Mouse (Mus musculus) myocyte (in vitro differentiated cells): ENCODE data around the gene Xk. TPM values are rescaled to one million over a fixed set of nuclear protein-coding genes. Genes with fewer than 3 reads are reported as not detected.
"Not testable (repeated sequence)": the region's sequence is repeated elsewhere in the genome, so short reads cannot be mapped to it uniquely, and the experiment has no call there.

Experiments
- H3K27me3 ChIP-seq: one replicate; pipeline ENCODE4 v1.6.1; 2011; ENCODE audit not compliant: control insufficient read depth, insufficient read depth, insufficient read length
- H3K36me3 ChIP-seq: one replicate; pipeline ENCODE4 v1.6.1; 2011; ENCODE audit not compliant: control insufficient read depth, insufficient read depth
- H3K4me2 ChIP-seq: one replicate; pipeline ENCODE4 v1.6.1; 2011; ENCODE audit warnings: low read depth, control low read depth
- H3K4me3 ChIP-seq: one replicate; pipeline ENCODE4 v1.5.1; 2011; ENCODE audit warnings: mild to moderate bottlenecking, control low read depth, moderate library complexity
- H3K79me2 ChIP-seq: one replicate; pipeline ENCODE4 v1.6.1; 2011; ENCODE audit not compliant: control insufficient read depth, insufficient read depth
- H3ac ChIP-seq: one replicate; pipeline ENCODE4 v1.6.1; 2011; ENCODE audit not compliant: control insufficient read depth, insufficient read length
- CEBPB ChIP-seq: IDR thresholded peaks from 2 replicates; pipeline ENCODE4 v1.6.1; 2011; ENCODE audit warnings: mild to moderate bottlenecking, moderate library complexity; ENCODE audit not compliant: poor library complexity, insufficient read depth, severe bottlenecking
- E2F4 ChIP-seq: IDR thresholded peaks from one replicate; pipeline ENCODE4 v1.6.1; 2011; ENCODE audit warnings: mild to moderate bottlenecking, control low read depth, moderate library complexity; ENCODE audit not compliant: insufficient read depth
- MAX ChIP-seq: IDR thresholded peaks from one replicate; pipeline ENCODE4 v1.6.1; 2011; ENCODE audit warnings: low read depth, mild to moderate bottlenecking, control low read depth
- MYOD1 ChIP-seq, 3 experiments: IDR thresholded peaks; one replicate each; pipeline ENCODE4 v1.6.1; 2011; ENCODE audit warnings: control low read depth in 2 of 3, low read depth in 2 of 3, mild to moderate bottlenecking in 2 of 3, moderate library complexity in 1 of 3; ENCODE audit not compliant: insufficient read length in 2 of 3, control insufficient read depth in 1 of 3
- MYOG ChIP-seq, 3 experiments: IDR thresholded peaks; one replicate each; pipeline ENCODE4 v1.6.1; 2011; ENCODE audit warnings: control low read depth in 2 of 3, low read depth in 2 of 3, mild to moderate bottlenecking in 2 of 3; ENCODE audit not compliant: insufficient read length in 2 of 3, control insufficient read depth in 1 of 3, insufficient read depth in 1 of 3
- POLR2A ChIP-seq: IDR thresholded peaks from one replicate; pipeline ENCODE4 v1.6.1; 2011; ENCODE audit warnings: low read depth, mild to moderate bottlenecking, control low read depth, moderate library complexity; ENCODE audit not compliant: insufficient read length
- POLR2AphosphoS2 ChIP-seq: IDR thresholded peaks from one replicate; pipeline ENCODE4 v1.6.1; 2011; ENCODE audit warnings: low read depth, control low read depth; ENCODE audit not compliant: insufficient read length
- REST ChIP-seq: IDR thresholded peaks from one replicate; pipeline ENCODE4 v1.6.1; 2011; ENCODE audit warnings: mild to moderate bottlenecking, control low read depth, moderate library complexity; ENCODE audit not compliant: insufficient read depth, insufficient read length
- SRF ChIP-seq: IDR thresholded peaks from one replicate; pipeline ENCODE4 v1.6.1; 2011; ENCODE audit warnings: low read depth; ENCODE audit not compliant: control insufficient read depth, insufficient read length
- TCF12 ChIP-seq: IDR thresholded peaks from one replicate; pipeline ENCODE4 v1.6.1; 2011; ENCODE audit warnings: mild to moderate bottlenecking, control low read depth; ENCODE audit not compliant: poor library complexity, insufficient read depth, severe bottlenecking
- TCF3 ChIP-seq: IDR thresholded peaks from one replicate; pipeline ENCODE4 v1.6.1; 2011; ENCODE audit warnings: low read depth, control low read depth; ENCODE audit not compliant: insufficient read length
- USF1 ChIP-seq: IDR thresholded peaks from one replicate; pipeline ENCODE4 v1.6.1; 2011; ENCODE audit warnings: low read depth, mild to moderate bottlenecking, control low read depth, moderate library complexity
- polyA plus RNA-seq: library from polyadenylated mRNA; unstranded; fragments of >200 nt; fragmentation: generic; extraction: Trizol; gene quantifications from one replicate; pipeline ENCODE4 v1.2.1, GENCODE M21; 2012; ENCODE audit warnings: missing spikeins

The Xk gene
- polyA plus RNA-seq, 1 experiment, result 0.05 TPM

DNA sequence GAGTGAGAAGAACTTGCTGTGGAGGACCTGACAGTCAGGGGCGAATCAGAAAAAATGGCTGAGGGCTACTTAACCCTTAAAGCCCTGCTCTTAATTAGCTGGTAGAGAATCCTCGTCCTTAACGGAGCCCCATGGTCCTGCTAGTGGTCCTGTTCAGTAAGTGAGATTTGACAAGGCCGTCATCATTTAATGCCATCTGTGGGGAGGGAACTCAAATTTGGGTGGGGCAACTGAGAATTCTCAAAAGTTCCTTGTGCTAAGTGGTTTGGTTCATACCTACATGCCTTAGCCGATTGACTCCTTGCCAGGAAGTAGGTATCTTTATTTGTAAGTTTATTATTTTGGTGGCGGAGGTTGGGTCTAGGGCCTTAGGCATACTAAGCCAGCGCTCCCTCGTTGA is 1.8 kb downstream of the Xk start:
- TF ChIP-seq POLR2AphosphoS2 (no peak), E2F4 (no peak), SRF (no peak), USF1 (no peak), TCF3 (no peak)
- Histone ChIP-seq H3K79me2 (no peaks in the 10 kb centered on the region), H3K4me2 (no peak overlapping the region), H3K36me3 (no peaks in the 10 kb centered on the region), H3ac (no peak overlapping the region), H3K27me3 (no peaks in the 10 kb centered on the region), H3K4me3 (no peak overlapping the region)

DNA sequence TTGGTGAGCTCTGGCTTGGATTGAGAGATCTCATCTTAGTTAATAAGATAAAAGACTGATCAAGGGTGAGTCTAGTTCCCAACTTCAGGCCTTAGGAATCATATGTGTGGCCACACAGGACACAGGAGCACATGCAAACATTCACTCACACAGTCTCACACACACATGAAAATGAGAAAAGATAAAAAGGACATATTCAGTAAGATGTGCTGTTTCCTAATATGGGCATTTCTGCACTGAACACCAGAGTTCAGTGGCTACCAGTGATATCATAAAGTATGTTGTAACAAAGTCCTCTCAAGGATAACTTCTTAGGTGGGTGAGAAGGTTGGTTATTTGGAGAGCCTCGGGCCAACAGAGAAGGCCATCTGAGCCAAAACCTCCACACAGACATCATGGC is 10.9 kb downstream of the Xk start, which contains the start of gene H2al1m:
H2al1m (plus strand) TSS at position 301 of the 400 bp plus-strand sequence.
- not testable (repeated sequence) for H3ac ChIP-seq, H3K27me3 ChIP-seq

DNA sequence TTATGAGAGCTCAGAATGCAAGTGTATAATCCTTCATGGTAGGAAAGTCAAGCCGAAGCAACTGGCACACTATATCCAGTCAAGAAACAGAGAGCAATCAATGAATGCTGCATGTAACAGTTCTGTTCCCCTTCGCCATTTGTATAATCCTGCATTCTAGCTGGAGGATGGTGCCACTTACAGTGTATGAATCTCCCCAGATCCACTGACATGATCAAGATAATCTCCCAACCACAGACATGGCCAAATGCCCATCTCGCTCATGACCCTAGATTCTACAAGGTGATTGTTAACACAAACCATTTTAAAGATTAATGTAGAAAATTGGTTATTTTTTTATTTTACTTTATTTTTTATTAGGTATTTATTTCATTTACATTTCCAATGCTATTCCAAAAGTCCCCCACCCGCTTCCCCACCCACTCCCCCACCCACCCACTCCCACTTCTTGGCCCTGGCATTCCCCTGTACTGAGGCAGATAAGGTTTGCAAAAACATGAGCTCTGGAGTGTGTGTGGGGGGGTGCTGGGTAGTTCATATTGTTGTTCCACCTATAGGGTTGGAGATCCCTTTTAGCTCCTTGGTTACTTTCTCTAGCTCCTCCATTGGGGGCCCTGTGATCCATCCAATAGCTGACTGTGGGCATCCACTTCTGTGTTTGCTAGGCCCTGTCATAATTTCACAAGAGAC is 20.7 kb downstream of the Xk start:
- not testable (repeated sequence) for H3K27me3 ChIP-seq, H3K4me2 ChIP-seq, H3ac ChIP-seq, H3K36me3 ChIP-seq, H3K79me2 ChIP-seq, H3K4me3 ChIP-seq

More for the DNA sequence above, 10.9 kb downstream of the Xk start, which contains the start of gene H2al1m:
- not testable (repeated sequence) for H3K4me2 ChIP-seq, H3K4me3 ChIP-seq, H3K36me3 ChIP-seq, H3K79me2 ChIP-seq

DNA sequence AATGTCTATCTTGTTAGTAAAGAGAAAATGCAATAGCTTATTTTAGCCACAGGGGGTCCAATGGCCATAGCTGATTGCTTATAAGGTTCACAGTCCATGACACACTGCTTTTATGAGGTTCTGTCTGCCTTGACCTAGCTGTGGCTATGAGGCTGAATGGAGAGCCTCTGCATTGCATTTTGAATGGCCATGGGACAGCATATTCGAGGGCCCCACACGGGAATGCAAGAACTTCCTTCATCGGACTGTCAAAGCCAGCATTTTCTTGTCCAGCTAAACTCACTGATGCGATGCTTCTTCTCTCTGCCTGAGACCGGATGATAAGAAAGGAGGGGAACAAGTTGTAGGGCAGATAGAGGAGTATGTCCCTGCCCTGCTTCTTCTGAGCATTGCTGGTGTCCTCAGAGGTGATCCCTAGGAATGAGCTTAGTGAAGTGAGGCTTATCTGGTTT is 25.9 kb downstream of the Xk start:
- Histone ChIP-seq H3K27me3 (no peaks in the 10 kb centered on the region), H3K4me3 (no peak overlapping the region)
- TF ChIP-seq SRF, result no peak
- no peak for TF ChIP-seq MAX
- no peak for TF ChIP-seq POLR2AphosphoS2
- no peak for TF ChIP-seq MYOG (IDR thresholded peaks at IDR 0.05; ENCODE audit: control insufficient read depth in 1 of 3, insufficient read depth in 1 of 3, insufficient read length in 2 of 3, low read depth in 2 of 3)
- no peak for TF ChIP-seq CEBPB
- TF ChIP-seq POLR2A, result no peak
- no peak for TF ChIP-seq TCF12
- no peak for TF ChIP-seq USF1
- no peak for TF ChIP-seq E2F4
- no peak for TF ChIP-seq REST
- TF ChIP-seq TCF3, result no peak
- no peak for TF ChIP-seq MYOD1 (IDR thresholded peaks at IDR 0.05; ENCODE audit: control insufficient read depth in 1 of 3, insufficient read length in 2 of 3, low read depth in 2 of 3)

DNA sequence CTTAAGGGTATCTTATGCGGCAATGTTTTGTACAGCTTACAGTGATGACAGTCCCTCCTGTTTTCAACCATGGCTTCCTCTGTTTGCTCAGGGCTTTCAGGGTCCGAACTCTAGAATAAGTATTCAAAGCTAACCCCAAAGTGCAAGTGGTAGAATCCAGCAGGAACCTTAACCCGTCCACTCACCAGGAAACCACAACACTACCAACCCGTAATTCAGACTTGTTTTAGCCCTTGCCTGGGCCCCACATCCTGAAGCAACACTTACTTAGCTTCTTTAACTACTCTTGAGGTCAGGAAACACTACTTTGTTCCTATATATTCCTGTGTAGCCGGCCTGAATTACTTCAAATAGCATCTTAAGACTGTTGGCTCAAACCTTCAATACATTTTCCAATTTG is 30.2 kb downstream of the Xk start:
- Histone ChIP-seq H3K27me3 (no peaks in the 10 kb centered on the region), H3K4me3 (no peak overlapping the region), H3ac (no peak overlapping the region), H3K36me3 (no peaks in the 10 kb centered on the region), H3K79me2 (no peaks in the 10 kb centered on the region), H3K4me2 (no peak overlapping the region)
- no peak for TF ChIP-seq TCF3

More for the DNA sequence above, 25.9 kb downstream of the Xk start:
- no peak overlapping the region for H3K4me2 ChIP-seq
- no peaks in the 10 kb centered on the region for H3K36me3 ChIP-seq
- no peak overlapping the region for H3ac ChIP-seq
- no peaks in the 10 kb centered on the region for H3K79me2 ChIP-seq

DNA sequence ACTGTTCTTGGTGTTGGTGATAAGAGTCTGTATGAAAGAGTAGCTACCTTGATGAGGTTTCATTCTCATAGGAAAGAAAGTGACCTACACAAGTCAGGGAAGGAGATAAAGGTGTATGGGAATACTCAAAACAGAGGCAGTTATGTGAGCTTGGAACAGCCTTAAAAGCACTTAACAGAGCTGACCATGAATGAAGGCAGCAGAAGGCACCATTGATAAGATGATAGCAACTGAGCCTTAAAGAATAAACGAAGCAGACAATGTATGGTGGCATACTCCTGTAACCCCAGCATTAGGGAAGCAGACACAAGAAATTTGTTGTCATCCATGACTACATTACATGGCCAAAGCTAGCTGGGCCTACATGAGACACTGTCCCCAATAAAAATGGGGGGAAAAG is 30.9 kb downstream of the Xk start:
- Histone ChIP-seq H3K36me3 (no peaks in the 10 kb centered on the region), H3K4me3 (no peak overlapping the region), H3ac (no peak overlapping the region), H3K79me2 (no peaks in the 10 kb centered on the region), H3K4me2 (no peak overlapping the region), H3K27me3 (no peaks in the 10 kb centered on the region)
- TF ChIP-seq REST (no peak), SRF (no peak), POLR2AphosphoS2 (no peak), MYOD1 (IDR thresholded peaks at IDR 0.05; ENCODE audit: control insufficient read depth in 1 of 3, insufficient read length in 2 of 3, low read depth in 2 of 3) (no peak), TCF12 (no peak), TCF3 (no peak), MAX (no peak), E2F4 (no peak), CEBPB (no peak)

DNA sequence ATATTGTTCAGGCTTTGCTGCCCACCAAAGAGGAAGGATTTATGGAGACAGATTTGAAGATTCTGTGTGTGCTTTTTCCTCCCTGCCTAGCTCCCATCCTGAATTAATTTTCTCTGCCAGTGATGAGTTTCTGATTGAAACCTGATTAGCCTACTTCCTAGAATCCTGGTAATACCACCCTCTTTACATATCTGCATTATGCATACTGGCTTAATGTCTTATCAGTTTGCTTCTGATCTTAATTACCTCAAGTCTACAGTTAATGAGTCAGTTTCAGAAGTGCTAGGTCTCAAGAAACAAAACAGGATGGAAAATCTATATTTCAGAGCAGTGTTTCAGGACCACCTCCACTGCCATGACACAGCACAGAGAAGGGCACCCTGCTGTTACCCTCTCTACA is 43.9 kb downstream of the Xk start:
- not testable (repeated sequence) for H3K4me3 ChIP-seq, H3K79me2 ChIP-seq, H3ac ChIP-seq, H3K36me3 ChIP-seq, H3K27me3 ChIP-seq, H3K4me2 ChIP-seq

DNA sequence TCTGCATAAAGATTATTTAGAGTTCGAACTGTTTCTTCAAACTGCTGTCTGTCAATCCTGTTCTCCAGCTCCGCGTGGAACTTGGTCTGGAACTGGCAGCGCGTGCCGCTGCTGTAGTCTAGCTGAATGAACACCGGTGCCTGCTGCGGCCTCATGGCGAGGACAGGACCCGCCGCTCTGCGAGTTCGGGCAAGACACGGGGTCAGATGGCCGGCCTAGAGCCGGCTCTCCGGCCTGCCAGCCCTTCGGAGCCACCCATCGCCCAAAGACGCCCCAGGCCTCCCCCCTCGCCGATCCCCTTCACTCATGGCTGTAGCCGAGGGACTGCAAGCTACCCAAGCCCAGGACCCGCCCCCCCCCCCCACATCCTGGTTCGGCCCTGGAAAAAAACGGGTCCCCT is 55.4 kb downstream of the Xk start:
- H3K79me2 ChIP-seq, H3K36me3 ChIP-seq, H3K4me3 ChIP-seq, H3ac ChIP-seq, H3K27me3 ChIP-seq, H3K4me2 ChIP-seq: not testable (repeated sequence)

DNA sequence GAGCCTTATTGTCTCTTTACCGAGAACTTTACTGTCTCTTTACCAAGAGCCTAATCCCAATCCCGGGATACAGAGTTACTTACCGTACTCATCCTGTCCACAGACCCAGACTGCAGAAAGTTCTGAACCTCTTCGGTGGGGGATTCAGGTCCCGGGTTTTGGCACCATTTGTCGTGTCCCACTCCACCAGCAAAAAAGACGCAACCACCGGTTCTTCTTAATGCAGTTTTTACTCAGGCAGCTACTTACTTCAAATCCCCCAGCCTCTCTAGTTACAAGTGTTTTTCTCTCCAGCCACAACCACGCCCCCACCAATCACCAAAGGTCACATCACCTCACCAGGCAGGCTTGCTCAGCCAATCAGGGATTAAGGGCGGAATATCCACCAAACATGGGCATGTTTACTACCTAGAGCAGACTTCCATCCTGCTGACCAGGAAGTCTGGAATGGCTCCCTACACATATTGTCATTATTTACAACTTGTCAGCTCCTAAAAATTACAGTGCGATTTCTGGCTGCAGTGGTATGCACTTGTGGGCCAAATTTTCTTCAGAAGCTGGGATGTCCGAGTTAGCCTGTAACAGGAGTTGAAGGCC is 59.9 kb downstream of the Xk start:
- H3K4me2 ChIP-seq, H3K79me2 ChIP-seq, H3K4me3 ChIP-seq, H3K36me3 ChIP-seq, H3ac ChIP-seq, H3K27me3 ChIP-seq: not testable (repeated sequence)
